Mouse (Mus musculus) limb, embryonic 14.5 days (tissue): Measurements from ENCODE around the gene Rnd1. TPM values are rescaled to one million over a fixed set of nuclear protein-coding genes. Genes with fewer than 3 reads are reported as not detected.

ENCODE experiments used
- ATAC-seq: fragments of 200-750 bp; cut with Nextera tagmentation; 2 replicates; pipeline ENCODE4 v1.8.0; 2017; ENCODE audit warnings: low read depth, moderate number of reproducible peaks, moderate TSS enrichment; ENCODE audit not compliant: low FRiP score
- DNase-seq: peaks from one replicate; pipeline ENCODE4 v3.0.0-alpha.2; 2015; ENCODE audit warnings: low spot score
- H3K27ac ChIP-seq: fragments of 300-500 bp; sonication (generic); replicated peaks from 2 replicates; pipeline ENCODE4 v1.5.1; 2014; ENCODE audit warnings: low read depth, mild to moderate bottlenecking, low read length, moderate library complexity, mixed read lengths
- H3K27me3 ChIP-seq: fragments of 300-500 bp; sonication (generic); 2 replicates; pipeline ENCODE4 v1.6.1; 2014; ENCODE audit warnings: low read length, mixed read lengths; ENCODE audit not compliant: control insufficient read depth, insufficient read depth
- H3K36me3 ChIP-seq: fragments of 300-500 bp; sonication (generic); 2 replicates; pipeline ENCODE4 v1.6.1; 2014; ENCODE audit warnings: mild to moderate bottlenecking, low read length, moderate library complexity, mixed read lengths; ENCODE audit not compliant: control insufficient read depth, insufficient read depth
- H3K4me1 ChIP-seq: fragments of 300-500 bp; sonication (generic); 2 replicates; pipeline ENCODE4 v1.6.1; 2014; ENCODE audit warnings: antibody characterized with exemption, low read length, mixed read lengths; ENCODE audit not compliant: control insufficient read depth, insufficient read depth
- H3K4me2 ChIP-seq: fragments of 300-500 bp; sonication (generic); replicated peaks from 2 replicates; pipeline ENCODE4 v1.6.1; 2014; ENCODE audit warnings: low read depth, mild to moderate bottlenecking, low read length, moderate library complexity; ENCODE audit not compliant: severe bottlenecking
- H3K4me3 ChIP-seq: fragments of 300-500 bp; sonication (generic); replicated peaks from 2 replicates; pipeline ENCODE4 v1.5.1; 2014; ENCODE audit warnings: low read length
- H3K9ac ChIP-seq: fragments of 300-500 bp; sonication (generic); 2 replicates; pipeline ENCODE4 v1.6.1; 2014; ENCODE audit warnings: mild to moderate bottlenecking, low read depth, low read length, moderate library complexity; ENCODE audit not compliant: severe bottlenecking
- H3K9me3 ChIP-seq: fragments of 300-500 bp; sonication (generic); 2 replicates; pipeline ENCODE4 v1.6.1; 2016; ENCODE audit warnings: low read length; ENCODE audit not compliant: control insufficient read depth
- POLR2A ChIP-seq: fragments of 200-500 bp; IDR thresholded peaks from 2 replicates; pipeline ENCODE4 v1.8.0; 2012; ENCODE audit warnings: inconsistent platforms, mild to moderate bottlenecking, moderate library complexity, borderline replicate concordance; ENCODE audit not compliant: insufficient read depth, insufficient read length; ENCODE audit errors: extremely low read depth
- WGBS: fragments of 180-500 bp; shearing (Covaris S2); extraction: QIAGEN DNeasy Blood & Tissue Kit; methylation state at CpG from one replicate; pipeline ENCODE4 v1.1.7; 2014; 5-methylcytosine and 5-hydroxymethylcytosine counted together
- polyA plus RNA-seq, 2 experiments: library from polyadenylated mRNA; depleted of rRNA in 1 of 2; stranded (reverse) in 1 of 2; unstranded in 1 of 2; fragments of >200 nt; fragmentation: Nextera tagmentation in 1 of 2; extraction: Ambion mirVana in 1 of 2; gene quantifications; 2 replicates each; pipeline versions ENCODE4 v1.2.1 to v1.2.3; 2012 to 2014

Rnd1 gene
- polyA plus RNA-seq, 2 experiments = 0.45 to 1.5 TPM

DNA sequence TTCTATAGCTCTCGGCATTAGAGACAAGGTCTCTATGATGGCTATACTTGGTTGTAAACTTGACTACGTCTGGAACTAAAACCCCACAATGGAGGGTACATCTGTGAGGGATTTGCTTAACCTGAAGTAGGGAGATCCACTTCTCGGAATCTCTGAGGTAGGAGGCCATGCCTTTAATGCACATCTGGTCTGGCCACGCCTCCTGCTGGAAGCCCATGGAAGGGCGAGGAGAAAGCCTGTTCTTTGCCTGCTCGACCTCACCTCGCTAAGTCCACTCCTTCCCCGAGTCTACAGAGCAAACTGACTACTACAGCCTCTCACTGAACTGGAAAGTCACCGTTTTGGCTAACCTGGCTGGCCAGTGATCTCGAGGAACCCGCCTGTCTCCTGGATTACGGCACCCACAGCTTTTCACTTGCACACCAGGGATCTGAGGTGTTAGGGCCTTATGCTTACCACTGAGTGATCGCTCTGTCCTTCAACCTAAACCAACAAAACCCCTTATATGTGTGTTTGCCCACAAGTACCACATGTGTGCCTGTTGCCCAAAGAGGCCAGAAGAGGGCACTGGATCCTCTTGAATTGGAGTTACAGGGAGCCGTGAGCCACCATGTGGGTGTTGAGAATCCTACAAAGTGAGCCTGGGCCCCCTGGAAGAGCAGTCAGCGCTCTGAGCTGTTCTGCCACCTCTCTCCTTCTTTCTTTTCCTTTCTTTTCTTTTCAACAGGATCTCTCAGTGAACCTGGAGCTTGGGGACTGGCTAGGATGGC lies 20.1 kb downstream of the Rnd1 start:
- no peak for DNase-seq
- H3K9me3 ChIP-seq = no peaks in the 10 kb centered on the region
- 82% methylated on average over 15 of the region's 15 CpGs for WGBS
- H3K4me2 ChIP-seq = no peak overlapping the region
- 0 out of 2 replicates have a peak, but pooled peaks cover 6% of the 10 kb centered on the region for H3K4me1 ChIP-seq
- H3K27me3 ChIP-seq = no peaks in the 10 kb centered on the region
- no peak overlapping the region for H3K4me3 ChIP-seq
- H3K36me3 ChIP-seq = peaks cover 74% of the 10 kb centered on the region
- TF ChIP-seq POLR2A = no peak
- ATAC-seq = no peak
- H3K9ac ChIP-seq = no peak overlapping the region
- H3K27ac ChIP-seq = no peak overlapping the region

DNA sequence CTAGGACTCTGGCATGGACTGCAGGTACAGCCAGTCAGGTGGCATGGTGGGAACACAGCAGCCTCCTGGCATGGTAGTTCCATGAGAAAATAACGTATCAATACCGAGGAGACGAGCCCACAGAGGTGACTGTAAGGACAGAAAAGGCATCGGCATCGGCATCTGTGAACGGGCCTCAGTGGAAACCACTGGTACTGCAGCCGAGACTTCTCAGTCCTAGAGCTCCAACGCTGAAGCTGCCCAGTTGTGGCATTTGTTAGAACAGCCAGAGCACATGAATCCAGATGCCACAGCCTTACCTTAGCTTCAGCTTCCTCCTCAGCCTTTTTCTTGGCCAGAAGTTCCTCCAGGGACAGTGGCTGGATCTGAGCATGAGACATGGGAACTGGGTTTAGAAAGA lies 25.1 kb downstream of the Rnd1 start:
- Histone ChIP-seq H3K36me3 (peaks cover 97% of the 10 kb centered on the region), H3K4me3 (no peak overlapping the region), H3K27me3 (no peaks in the 10 kb centered on the region), H3K27ac (no peak overlapping the region), H3K9me3 (no peaks in the 10 kb centered on the region), H3K4me1 (no peaks in the 10 kb centered on the region), H3K9ac (no peak overlapping the region), H3K4me2 (no peak overlapping the region)
- DNase-seq = no peak
- TF ChIP-seq POLR2A = no peak
- WGBS = 94% methylated on average over 8 of the region's 8 CpGs
- no peak for ATAC-seq

DNA sequence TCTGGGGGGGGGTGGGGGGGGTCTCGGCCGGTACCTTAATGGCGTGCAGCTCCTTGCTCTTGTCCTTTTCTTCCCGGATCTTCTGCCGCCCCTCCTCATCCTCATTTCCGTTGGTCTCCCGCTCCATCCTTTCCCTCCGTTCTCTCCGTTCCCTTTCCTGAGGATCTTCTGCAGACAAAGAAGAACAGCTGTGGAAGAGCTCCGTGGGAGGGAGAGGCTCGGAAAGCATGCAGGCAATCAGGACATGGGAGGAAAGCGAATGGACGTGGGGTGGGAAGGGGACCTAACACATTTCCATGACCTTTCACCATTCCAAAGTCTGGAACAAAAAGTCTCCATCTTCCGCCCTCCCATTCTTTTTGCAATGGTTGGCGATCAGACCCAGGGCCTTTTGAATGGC lies 25.8 kb downstream of the Rnd1 start:
- Histone ChIP-seq H3K27me3 (no peaks in the 10 kb centered on the region), H3K36me3 (peaks cover 97% of the 10 kb centered on the region), H3K4me3 (no peak overlapping the region), H3K4me1 (no peaks in the 10 kb centered on the region), H3K4me2 (no peak overlapping the region), H3K9me3 (no peaks in the 10 kb centered on the region), H3K27ac (no peak overlapping the region), H3K9ac (no peak overlapping the region)
- DNase-seq (no peak), ATAC-seq (no peak)
- WGBS = 96% methylated on average over 15 of the region's 15 CpGs
- no peak for TF ChIP-seq POLR2A

DNA sequence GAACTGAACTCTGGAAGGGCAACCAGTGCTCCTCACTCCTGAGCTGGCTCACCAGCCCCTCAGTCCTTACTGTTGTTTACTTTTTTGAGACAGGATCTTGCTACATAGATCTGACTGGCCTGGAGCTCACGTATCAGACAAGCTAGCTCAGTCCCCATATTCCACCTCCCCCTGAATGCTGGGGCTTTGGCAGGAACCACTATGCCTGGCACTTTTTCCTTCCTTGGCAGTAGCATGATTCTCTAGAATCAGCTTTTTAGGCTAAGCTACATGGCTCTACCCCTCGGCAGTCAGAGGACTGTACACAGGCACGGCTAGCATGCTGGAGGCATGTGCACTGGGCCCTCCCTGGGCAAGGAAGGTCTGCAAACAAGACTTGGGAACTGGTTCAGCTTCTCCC lies 29.2 kb downstream of the Rnd1 start:
- Histone ChIP-seq H3K27me3 (no peaks in the 10 kb centered on the region), H3K9me3 (no peaks in the 10 kb centered on the region), H3K36me3 (peaks cover 96% of the 10 kb centered on the region), H3K4me2 (no peak overlapping the region), H3K9ac (no peak overlapping the region), H3K4me3 (no peak overlapping the region), H3K27ac (no peak overlapping the region), H3K4me1 (no peaks in the 10 kb centered on the region)
- ATAC-seq (no peak), DNase-seq (no peak)
- 92% methylated on average over 3 of the region's 3 CpGs for WGBS
- no peak for TF ChIP-seq POLR2A

DNA sequence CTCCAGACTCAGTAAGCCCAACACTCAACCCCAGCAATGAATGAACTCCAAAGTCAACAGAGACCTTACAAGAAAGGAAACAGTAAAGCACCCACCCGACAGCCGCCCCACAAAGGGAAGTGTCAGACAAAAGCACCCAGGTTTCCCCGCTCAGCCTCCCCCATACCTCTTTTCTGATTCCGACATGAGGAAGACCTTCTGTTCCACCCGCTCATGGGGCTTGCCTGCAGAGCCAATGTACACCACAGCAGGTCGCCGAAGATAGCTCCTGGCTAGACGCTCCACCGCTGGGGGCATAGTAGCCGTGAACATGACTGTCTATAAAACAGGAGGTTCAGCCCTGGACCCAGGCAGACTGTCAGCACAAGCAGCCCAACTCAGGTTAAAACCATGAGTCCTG lies 30.0 kb downstream of the Rnd1 start:
- H3K27ac ChIP-seq = no peak overlapping the region
- no peak overlapping the region for H3K9ac ChIP-seq
- no peaks in the 10 kb centered on the region for H3K4me1 ChIP-seq
- 89% methylated on average over 10 of the region's 10 CpGs for WGBS
- TF ChIP-seq POLR2A = no peak
- H3K4me2 ChIP-seq = no peak overlapping the region
- peaks cover 96% of the 10 kb centered on the region for H3K36me3 ChIP-seq
- ATAC-seq (no peak), DNase-seq (no peak)
- no peaks in the 10 kb centered on the region for H3K9me3 ChIP-seq
- H3K4me3 ChIP-seq = no peak overlapping the region
- H3K27me3 ChIP-seq = no peaks in the 10 kb centered on the region
